10 mouse cellular contexts compared by ENCODE assay signal in genomic region chrX:151050337-151050736, GRCm38 (mm10). TPM values are rescaled to one million over a fixed set of nuclear protein-coding genes. Genes with fewer than 3 reads are reported as not detected.
A peak's percentile ranks its signal among the peaks of the same experiment; 100 is the strongest.
DNase-seq lines count a peak whose midpoint lies in the region; ATAC-seq and TF ChIP-seq lines count a peak whose summit lies in the region.
"Had no signal": no experiment of that assay in that cellular context is flagged by ENCODE, and none has a peak within 500 bp of the region (broad histone marks: within the 10 kb centered on the region; RNA-seq: fewer than 3 reads in every experiment).

No protein-coding gene starts in this region.

- no peak overlapping the region for H3K9ac ChIP-seq in kidney, embryonic 15.5 days
- peak overlapping the region; percentile 87 for H3K9ac ChIP-seq in ES-Bruce4 (ENCODE audit: low read depth, poor library complexity, severe bottlenecking)
- no peak overlapping the region for H3K9ac ChIP-seq in forebrain, embryonic 15.5 days (replicated peaks)
- H3K9ac ChIP-seq: hindbrain, embryonic 12.5 days had no signal

- H3K4me3 ChIP-seq in kidney, embryonic 15.5 days (replicated peaks) = no peak overlapping the region
- H3K4me3 ChIP-seq in ES-Bruce4 (ENCODE audit: low read depth, low read length) = peak overlapping the region; percentile 66
- no peak overlapping the region for H3K4me3 ChIP-seq in thymus, adult 2 months (ENCODE audit: control insufficient read depth, insufficient read depth, low read length)
- H3K4me3 ChIP-seq in forebrain, embryonic 15.5 days = no peak overlapping the region
- H3K4me3 ChIP-seq: hindbrain, embryonic 12.5 days; megakaryocyte, embryonic 14.5 days had no signal

- peaks cover 33% of the 10 kb centered on the region for H3K4me1 ChIP-seq in kidney, embryonic 15.5 days
- H3K4me1 ChIP-seq in ES-Bruce4 (ENCODE audit: control insufficient read depth, insufficient read depth, low read length) = peaks cover 4% of the 10 kb centered on the region
- peaks cover 7% of the 10 kb centered on the region for H3K4me1 ChIP-seq in thymus, adult 2 months (replicated peaks; ENCODE audit: control insufficient read depth, insufficient read depth, low read length)
- peaks cover 26% of the 10 kb centered on the region for H3K4me1 ChIP-seq in forebrain, embryonic 15.5 days

- no peaks in the 10 kb centered on the region for H3K9me3 ChIP-seq in kidney, embryonic 15.5 days (replicated peaks)
- no peaks in the 10 kb centered on the region for H3K9me3 ChIP-seq in ES-Bruce4 (replicated peaks; ENCODE audit: control insufficient read depth, insufficient read depth, low read length, poor library complexity, severe bottlenecking)
- no peaks in the 10 kb centered on the region for H3K9me3 ChIP-seq in forebrain, embryonic 15.5 days
- H3K9me3 ChIP-seq: hindbrain, embryonic 12.5 days had no signal

- TF ChIP-seq EP300 in ES-Bruce4 (IDR thresholded peaks at IDR 0.05; ENCODE audit: insufficient read depth, low read depth, low read length) = no peak

- WGBS in kidney, embryonic 15.5 days = 72% methylated on average over 7 of the region's 7 CpGs
- 88% methylated on average over 7 of the region's 7 CpGs for WGBS in thymus, adult 2 months
- 58% methylated on average over 7 of the region's 7 CpGs for WGBS in forebrain, embryonic 15.5 days

- H3K27ac ChIP-seq in kidney, embryonic 15.5 days = no peak overlapping the region
- H3K27ac ChIP-seq in ES-Bruce4 (ENCODE audit: insufficient read depth, low read length) = peak overlapping the region; percentile 96
- H3K27ac ChIP-seq in thymus, adult 2 months (ENCODE audit: control insufficient read depth, insufficient read depth, low read length) = no peak overlapping the region
- H3K27ac ChIP-seq in forebrain, embryonic 15.5 days (replicated peaks) = no peak overlapping the region
- H3K27ac ChIP-seq: hindbrain, embryonic 12.5 days had no signal

- H3K4me2 ChIP-seq in kidney, embryonic 15.5 days = peak overlapping the region; percentile 64; the same call in 1 of the 2 replicates
- H3K4me2 ChIP-seq in forebrain, embryonic 15.5 days (replicated peaks) = no peak overlapping the region

- TF ChIP-seq POLR2A in ES-Bruce4 (IDR thresholded peaks at IDR 0.05; ENCODE audit: insufficient read depth, low read length) = no peak
- no peak for TF ChIP-seq POLR2A in thymus, adult 2 months (IDR thresholded peaks at IDR 0.05; ENCODE audit: control insufficient read depth, extremely low read depth, insufficient read depth, low read length, poor library complexity)

- no peaks in the 10 kb centered on the region for H3K36me3 ChIP-seq in kidney, embryonic 15.5 days
- H3K36me3 ChIP-seq in ES-Bruce4 (ENCODE audit: control insufficient read depth, insufficient read depth, low read length, poor library complexity, severe bottlenecking) = peaks cover 19% of the 10 kb centered on the region
- H3K36me3 ChIP-seq in thymus, adult 2 months (ENCODE audit: control insufficient read depth, insufficient read depth, low read length) = no peaks in the 10 kb centered on the region
- H3K36me3 ChIP-seq in forebrain, embryonic 15.5 days = no peaks in the 10 kb centered on the region
- H3K36me3 ChIP-seq: hindbrain, embryonic 12.5 days had no signal

- peaks cover 4% of the 10 kb centered on the region; the same call in 1 of the 2 replicates for H3K27me3 ChIP-seq in kidney, embryonic 15.5 days
- no peaks in the 10 kb centered on the region for H3K27me3 ChIP-seq in ES-Bruce4 (ENCODE audit: control insufficient read depth, insufficient read depth, low read length, poor library complexity, severe bottlenecking)
- no peaks in the 10 kb centered on the region for H3K27me3 ChIP-seq in thymus, adult 2 months (ENCODE audit: control insufficient read depth, insufficient read depth, low read length)
- no peaks in the 10 kb centered on the region for H3K27me3 ChIP-seq in forebrain, embryonic 15.5 days

- no peak for ATAC-seq in kidney, embryonic 15.5 days (replicated peaks; ENCODE audit: low FRiP score)
- no peak for ATAC-seq in forebrain, embryonic 15.5 days (replicated peaks)

- no peak for TF ChIP-seq CTCF in ES-Bruce4 (IDR thresholded peaks at IDR 0.05; ENCODE audit: low read depth, low read length)
- TF ChIP-seq CTCF in thymus, adult 2 months (IDR thresholded peaks at IDR 0.05; ENCODE audit: borderline replicate concordance, control insufficient read depth, extremely low read depth, insufficient read depth, low read length, poor library complexity) = no peak

- no peak for DNase-seq in kidney, adult 8-10 months
- DNase-seq in 3134 (ENCODE audit: extremely low read depth, insufficient read length, low spot score) = peak; percentile 46
- DNase-seq in left cerebral cortex, adult 18-20 months (ENCODE audit: low spot score in 2 of 2) = peak; percentile 66 to 75
- DNase-seq in thymus, adult 2 months = no peak
- DNase-seq in ovary, postnatal 14 days (ENCODE audit: low spot score) = no peak

RNA-seq across cellular contexts. Expression of gene Fgd1, which starts 4.4 kb away (rescaled TPM):
- polyA plus RNA-seq in kidney, embryonic 15.5 days (2015; fragmentation: Nextera tagmentation; extraction: Ambion mirVana) = 11.9 and 14.5 TPM in 2 replicates
- 89.9 and 92.5 TPM in 2 replicates for polyA plus RNA-seq in ES-Bruce4 (2011; ENCODE audit: insufficient read depth, insufficient read length, low read depth, missing spikeins)
- total RNA-seq in left cerebral cortex, adult 18-20 months (2021) = 10 to 100 TPM; 19.5 to 20.4 TPM
- polyA plus RNA-seq in thymus, adult 2 months (2012; rRNA removed) = 3.4 and 4.0 TPM in 2 replicates
- 10.6 and 12.4 TPM in 2 replicates for polyA plus RNA-seq in forebrain, embryonic 15.5 days (2015; fragmentation: Nextera tagmentation; extraction: Ambion mirVana)

RNA-seq across cellular contexts. Expression of gene Gnl3l, which starts 33.2 kb away (rescaled TPM):
- 30.4 and 31.2 TPM in 2 replicates for polyA plus RNA-seq in kidney, embryonic 15.5 days (2015; fragmentation: Nextera tagmentation; extraction: Ambion mirVana)
- polyA plus RNA-seq in ES-Bruce4 (2011; ENCODE audit: insufficient read depth, insufficient read length, low read depth, missing spikeins) = 146 and 153 TPM in 2 replicates
- 100 to 1,000 TPM; 210 to 212 TPM for total RNA-seq in left cerebral cortex, adult 18-20 months (2021)
- polyA plus RNA-seq in thymus, adult 2 months (2012; rRNA removed) = 14.3 and 15.3 TPM in 2 replicates
- 59.6 and 61.5 TPM in 2 replicates for polyA plus RNA-seq in forebrain, embryonic 15.5 days (2015; fragmentation: Nextera tagmentation; extraction: Ambion mirVana)

RNA-seq across cellular contexts. Expression of gene Tsr2, which starts 46.0 kb away (rescaled TPM):
- 38.6 and 43.2 TPM in 2 replicates for polyA plus RNA-seq in kidney, embryonic 15.5 days (2015; fragmentation: Nextera tagmentation; extraction: Ambion mirVana)
- 29.3 and 33.5 TPM in 2 replicates for polyA plus RNA-seq in ES-Bruce4 (2011; ENCODE audit: insufficient read depth, insufficient read length, low read depth, missing spikeins)
- total RNA-seq in left cerebral cortex, adult 18-20 months (2021) = 10 to 100 TPM; 91.1 to 91.7 TPM
- 5.0 and 5.8 TPM in 2 replicates for polyA plus RNA-seq in thymus, adult 2 months (2012; rRNA removed)
- 35.5 and 38.0 TPM in 2 replicates for polyA plus RNA-seq in forebrain, embryonic 15.5 days (2015; fragmentation: Nextera tagmentation; extraction: Ambion mirVana)

Comparison
In these comparisons a context has a peak if more than half of its experiments do, and no peak if none do; other contexts are left out.
1. DNase-seq: peak in 3134 (single experiment) and left cerebral cortex, adult 18-20 months (2 of 2); none in kidney, adult 8-10 months (0 of 2), thymus, adult 2 months (single experiment) and ovary, postnatal 14 days (single experiment).